Mouse (Mus musculus): Measurements from ENCODE around the gene Cpsf6. TPM values are rescaled to one million over a fixed set of nuclear protein-coding genes. Genes with fewer than 3 reads are reported as not detected.

The Cpsf6 gene
- total and polyA plus RNA-seq, 3 experiments = 177 to 285 (median 244) TPM

DNA sequence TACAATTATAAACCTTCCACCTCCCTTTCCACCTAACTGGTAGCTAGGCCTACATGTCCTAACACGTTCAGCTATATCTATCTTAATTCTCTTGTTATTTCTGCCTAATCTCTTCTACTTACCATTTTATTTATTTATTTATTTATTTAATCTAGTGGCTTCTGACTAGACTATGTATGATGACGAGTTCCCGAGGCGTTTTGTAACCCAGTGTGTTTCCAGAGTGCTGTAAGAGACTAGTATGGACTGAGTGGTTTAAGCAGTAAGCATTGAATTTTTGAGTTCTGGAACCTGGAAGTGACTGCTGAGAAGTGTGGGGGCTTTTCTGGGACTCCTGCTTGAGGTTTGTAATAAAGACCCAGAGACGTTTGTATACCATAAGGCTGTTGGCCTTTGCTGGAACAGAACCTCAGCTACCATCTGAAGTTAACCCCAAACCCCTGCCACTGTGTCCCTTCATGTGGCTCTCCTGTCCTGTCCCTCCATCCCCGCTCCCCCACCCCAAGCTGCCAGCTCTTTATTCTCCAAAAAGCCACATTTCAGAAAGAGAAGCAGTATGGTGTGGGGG is 30.8 kb upstream of the Cpsf6 start:
- Histone ChIP-seq H3K9me3 (replicated peaks) (no peaks in the 10 kb centered on the region), H3K4me3 (ENCODE audit: low read depth, low read length) (no peak overlapping the region), H3K36me3 (replicated peaks) (no peaks in the 10 kb centered on the region), H3K4me1 (ENCODE audit: insufficient read depth, low read depth, low read length) (no peaks in the 10 kb centered on the region), H3K27me3 (ENCODE audit: insufficient read depth, low read length) (peaks cover 2% of the 10 kb centered on the region)
- ATAC-seq (ENCODE audit: extremely low read depth, insufficient number of reproducible peaks, low FRiP score, poor library complexity, severe bottlenecking) (no peak), DNase-seq (ENCODE audit: low spot score) (no peak)
- TF ChIP-seq GATA2 (IDR thresholded peaks at IDR 0.05; ENCODE audit: borderline replicate concordance, low read depth, low read length) = no peak
- no peak for TF ChIP-seq CTCF (IDR thresholded peaks at IDR 0.05; ENCODE audit: low read depth, low read length)
- no peak for TF ChIP-seq GATA1 (IDR thresholded peaks at IDR 0.05; ENCODE audit: borderline replicate concordance, low read length)
- TF ChIP-seq POLR2AphosphoS5 (IDR thresholded peaks at IDR 0.05; ENCODE audit: insufficient replicate concordance, low read depth, low read length) = no peak
- no peak for TF ChIP-seq TAL1 (conservative IDR thresholded peaks at IDR 0.05; ENCODE audit: low read depth, low read length)

DNA sequence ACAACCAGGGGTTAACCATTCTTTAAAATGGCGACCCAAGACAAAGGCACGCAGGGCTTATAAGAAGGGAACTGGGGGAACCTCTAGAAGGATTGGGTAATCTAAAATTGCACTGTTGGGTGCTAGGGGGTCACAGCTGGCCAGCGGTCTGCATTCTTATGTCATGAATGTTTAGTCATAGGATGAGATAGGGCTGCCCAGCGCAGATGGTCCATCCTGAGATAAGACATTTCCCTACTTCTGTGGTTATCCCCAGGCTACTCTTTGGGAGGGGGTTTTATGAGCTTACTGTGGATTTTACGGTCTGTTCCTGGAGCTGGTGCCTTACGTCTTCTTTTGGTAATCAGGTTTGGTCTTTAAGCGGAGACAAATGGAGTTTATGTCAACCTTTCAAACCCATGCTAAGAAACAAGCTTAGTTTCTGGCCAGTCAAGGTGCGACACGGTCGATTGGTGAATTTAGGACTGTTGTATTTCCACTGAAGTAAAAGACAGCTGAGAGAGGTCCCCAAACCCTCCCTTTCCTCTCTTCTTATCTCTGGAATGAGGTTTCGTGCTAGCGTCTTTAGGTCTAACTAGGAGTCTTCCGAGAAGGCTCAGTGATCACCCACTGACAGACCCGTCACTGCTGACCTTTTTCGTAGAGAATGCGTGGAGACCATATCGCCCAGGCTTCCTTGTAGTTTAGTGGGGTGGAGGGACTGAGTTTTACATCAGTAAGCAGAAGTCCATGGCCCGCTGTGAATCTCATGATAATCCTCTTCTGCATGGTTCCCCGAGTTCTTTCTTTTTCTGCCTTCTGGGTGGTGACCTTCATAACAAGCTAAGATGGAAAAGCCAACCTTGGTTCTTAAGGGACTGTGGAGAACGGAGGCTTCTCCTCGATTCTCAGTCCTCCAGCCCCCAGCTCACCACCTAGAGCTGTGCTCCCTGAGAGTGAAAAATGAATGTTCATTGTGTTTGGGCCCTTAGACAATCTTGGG is 29.8 kb upstream of the Cpsf6 start:
- H3K27me3 ChIP-seq (ENCODE audit: insufficient read depth, low read length) = peaks cover 5% of the 10 kb centered on the region
- H3K4me3 ChIP-seq (ENCODE audit: low read depth, low read length) = no peak overlapping the region
- no peaks in the 10 kb centered on the region for H3K4me1 ChIP-seq (ENCODE audit: insufficient read depth, low read depth, low read length)
- DNase-seq (ENCODE audit: low spot score) (no peak), ATAC-seq (ENCODE audit: extremely low read depth, insufficient number of reproducible peaks, low FRiP score, poor library complexity, severe bottlenecking) (no peak)
- no peaks in the 10 kb centered on the region for H3K9me3 ChIP-seq (replicated peaks)
- no peaks in the 10 kb centered on the region for H3K36me3 ChIP-seq (replicated peaks)
- TF ChIP-seq POLR2AphosphoS5 (IDR thresholded peaks at IDR 0.05; ENCODE audit: insufficient replicate concordance, low read depth, low read length) (no peak), GATA2 (IDR thresholded peaks at IDR 0.05; ENCODE audit: borderline replicate concordance, low read depth, low read length) (no peak), CTCF (IDR thresholded peaks at IDR 0.05; ENCODE audit: low read depth, low read length) (no peak)

DNA sequence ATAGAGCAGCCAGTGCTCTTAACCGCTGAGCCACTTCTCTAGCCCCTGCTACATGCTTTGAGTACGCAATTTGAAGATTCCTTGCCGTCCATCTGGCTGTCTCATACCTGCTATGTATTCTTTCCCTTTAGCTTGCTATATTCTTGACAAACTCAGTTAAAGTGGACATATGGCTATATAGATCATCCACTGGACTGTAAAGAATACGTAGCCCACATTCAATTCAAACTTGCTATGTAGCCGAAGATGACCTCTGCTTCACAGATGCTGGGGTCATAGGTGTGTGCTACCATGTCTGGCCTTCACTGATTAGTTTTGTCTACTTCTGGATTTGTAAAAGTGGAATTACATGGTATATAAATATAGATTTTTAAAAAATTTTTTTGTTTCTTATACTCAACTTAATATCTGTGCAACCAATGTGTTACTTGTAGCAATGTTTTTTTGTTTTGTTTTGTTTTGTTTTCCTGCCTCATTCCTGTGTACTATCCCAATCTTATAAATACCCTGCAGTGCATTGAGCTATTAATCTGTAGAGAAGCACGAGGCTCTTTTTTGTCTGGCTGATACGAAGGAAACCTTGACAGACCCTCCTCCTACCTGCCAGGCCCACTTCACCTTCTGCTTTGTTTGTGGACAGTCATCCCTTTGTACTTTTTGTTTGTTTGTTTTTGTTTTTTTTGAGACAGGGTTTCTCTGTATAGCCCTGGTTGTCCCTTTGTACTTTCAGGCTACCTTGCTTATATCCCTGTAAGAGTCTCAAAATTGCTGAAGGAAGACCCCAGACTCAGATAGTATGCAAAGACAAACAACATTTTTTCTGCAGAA is 28.9 kb upstream of the Cpsf6 start:
- Histone ChIP-seq H3K27me3 (ENCODE audit: insufficient read depth, low read length) (peaks cover 5% of the 10 kb centered on the region), H3K4me3 (ENCODE audit: low read depth, low read length) (no peak overlapping the region), H3K9me3 (replicated peaks) (no peaks in the 10 kb centered on the region), H3K4me1 (ENCODE audit: insufficient read depth, low read depth, low read length) (no peaks in the 10 kb centered on the region), H3K36me3 (replicated peaks) (no peaks in the 10 kb centered on the region)
- TF ChIP-seq POLR2AphosphoS5 (IDR thresholded peaks at IDR 0.05; ENCODE audit: insufficient replicate concordance, low read depth, low read length) (no peak), TAL1 (conservative IDR thresholded peaks at IDR 0.05; ENCODE audit: low read depth, low read length) (no peak), CTCF (IDR thresholded peaks at IDR 0.05; ENCODE audit: low read depth, low read length) (no peak), GATA2 (IDR thresholded peaks at IDR 0.05; ENCODE audit: borderline replicate concordance, low read depth, low read length) (no peak), GATA1 (IDR thresholded peaks at IDR 0.05; ENCODE audit: borderline replicate concordance, low read length) (no peak)
- no peak for DNase-seq (ENCODE audit: low spot score)
- no peak for ATAC-seq (ENCODE audit: extremely low read depth, insufficient number of reproducible peaks, low FRiP score, poor library complexity, severe bottlenecking)

DNA sequence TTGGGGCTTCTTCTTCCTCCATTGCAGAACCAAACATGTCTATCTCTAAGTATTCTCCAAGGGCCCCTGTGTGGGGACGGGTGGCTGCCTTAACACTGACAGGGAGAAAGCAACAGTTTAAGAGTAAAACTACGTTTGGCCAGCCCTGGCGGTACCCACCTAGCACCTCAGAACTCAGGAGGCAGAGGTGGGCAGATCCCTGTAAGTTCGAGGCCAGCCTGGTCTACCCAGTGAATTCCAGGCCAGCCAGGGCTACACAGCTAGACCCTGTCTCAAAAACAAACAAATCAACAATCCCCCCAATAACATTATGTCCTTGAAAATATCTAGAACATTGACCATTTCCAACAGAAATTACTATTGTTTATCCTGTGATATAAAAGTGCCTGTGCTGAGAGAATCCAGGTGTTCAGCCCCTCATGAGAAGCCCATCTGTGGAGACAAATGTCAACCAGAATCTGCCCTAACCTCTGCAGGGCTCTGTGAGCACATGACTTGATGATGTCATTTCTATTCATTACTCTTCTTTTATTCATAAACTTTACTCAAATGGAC is 28.0 kb upstream of the Cpsf6 start:
- Histone ChIP-seq H3K4me3 (ENCODE audit: low read depth, low read length) (no peak overlapping the region), H3K9me3 (replicated peaks) (no peaks in the 10 kb centered on the region), H3K36me3 (replicated peaks) (no peaks in the 10 kb centered on the region), H3K4me1 (ENCODE audit: insufficient read depth, low read depth, low read length) (no peaks in the 10 kb centered on the region), H3K27me3 (ENCODE audit: insufficient read depth, low read length) (peaks cover 5% of the 10 kb centered on the region)
- no peak for DNase-seq (ENCODE audit: low spot score)
- TF ChIP-seq CTCF (IDR thresholded peaks at IDR 0.05; ENCODE audit: low read depth, low read length) (no peak), POLR2AphosphoS5 (IDR thresholded peaks at IDR 0.05; ENCODE audit: insufficient replicate concordance, low read depth, low read length) (no peak), TAL1 (conservative IDR thresholded peaks at IDR 0.05; ENCODE audit: low read depth, low read length) (no peak), GATA2 (IDR thresholded peaks at IDR 0.05; ENCODE audit: borderline replicate concordance, low read depth, low read length) (no peak), GATA1 (IDR thresholded peaks at IDR 0.05; ENCODE audit: borderline replicate concordance, low read length) (no peak)
- ATAC-seq (ENCODE audit: extremely low read depth, insufficient number of reproducible peaks, low FRiP score, poor library complexity, severe bottlenecking) = no peak

DNA sequence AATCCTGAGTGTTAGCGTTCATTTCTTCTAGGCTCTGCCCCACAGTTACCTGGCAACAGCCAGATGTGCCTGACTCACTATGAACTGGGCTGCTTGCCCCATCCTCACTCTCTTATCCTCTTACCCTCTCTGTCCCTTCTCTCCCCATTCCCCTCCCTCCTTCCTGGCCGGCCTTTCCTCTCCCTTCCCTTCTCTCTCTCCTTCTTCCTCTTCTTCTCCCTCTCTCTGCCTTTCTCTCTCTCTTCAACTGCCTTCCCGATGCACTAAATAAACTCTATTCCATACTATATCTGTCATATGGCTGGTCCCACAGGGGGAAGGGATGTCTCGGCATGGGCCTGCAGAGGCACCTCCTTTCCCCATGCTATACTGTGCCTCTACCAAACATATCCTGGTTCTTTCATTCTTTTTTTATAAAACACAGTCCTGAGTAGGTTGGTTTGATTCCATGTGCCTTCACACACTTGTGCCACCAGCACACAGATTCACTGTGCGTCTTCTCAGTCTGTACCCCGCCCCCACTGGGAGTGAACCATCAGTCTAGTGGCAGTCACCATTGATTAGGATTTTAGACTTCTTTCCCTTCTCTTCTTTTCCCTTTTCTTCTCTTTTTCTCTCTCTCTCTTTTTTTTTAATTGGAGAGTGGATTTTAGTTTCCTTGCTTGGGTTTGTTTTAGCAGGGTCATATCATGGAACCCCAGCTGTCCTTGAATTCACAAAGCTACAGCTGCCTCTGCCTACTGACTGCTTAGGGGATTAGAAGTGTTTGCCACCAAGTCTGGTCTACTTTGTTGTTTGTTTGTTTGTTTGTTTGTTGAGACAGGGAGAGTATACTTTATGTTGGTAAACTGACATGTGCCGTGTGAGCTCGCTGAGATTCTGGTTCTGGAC is 27.3 kb upstream of the Cpsf6 start:
- DNase-seq (ENCODE audit: low spot score) = no peak
- no peaks in the 10 kb centered on the region for H3K9me3 ChIP-seq (replicated peaks)
- no peaks in the 10 kb centered on the region for H3K36me3 ChIP-seq (replicated peaks)
- H3K4me3 ChIP-seq (ENCODE audit: low read depth, low read length) = no peak overlapping the region
- ATAC-seq (ENCODE audit: extremely low read depth, insufficient number of reproducible peaks, low FRiP score, poor library complexity, severe bottlenecking) = no peak
- TF ChIP-seq GATA1 (IDR thresholded peaks at IDR 0.05; ENCODE audit: borderline replicate concordance, low read length) (no peak), POLR2AphosphoS5 (IDR thresholded peaks at IDR 0.05; ENCODE audit: insufficient replicate concordance, low read depth, low read length) (no peak), TAL1 (conservative IDR thresholded peaks at IDR 0.05; ENCODE audit: low read depth, low read length) (no peak), GATA2 (IDR thresholded peaks at IDR 0.05; ENCODE audit: borderline replicate concordance, low read depth, low read length) (no peak), CTCF (IDR thresholded peaks at IDR 0.05; ENCODE audit: low read depth, low read length) (no peak)
- H3K4me1 ChIP-seq (ENCODE audit: insufficient read depth, low read depth, low read length) = no peaks in the 10 kb centered on the region
- peaks cover 5% of the 10 kb centered on the region for H3K27me3 ChIP-seq (ENCODE audit: insufficient read depth, low read length)
